Mouse (Mus musculus) monocyte, adult 5-6 weeks (primary cell): Measurements from ENCODE around the gene Sugp2. TPM values are rescaled to one million over a fixed set of nuclear protein-coding genes. Genes with fewer than 3 reads are reported as not detected.

Experiments used
- ATAC-seq: fragments of 153-309, 156-312 bp; replicated peaks from 2 replicates; pipeline ENCODE4 v1.8.0; 2017; ENCODE audit warnings: mild to moderate bottlenecking; ENCODE audit not compliant: low TSS enrichment, insufficient number of reproducible peaks, severe bottlenecking, poor library complexity, low FRiP score
- total RNA-seq: library from RNA; stranded (forward); fragments of 200-1000, 200-491, 200-594 nt; gene quantifications from 3 replicates; pipeline ENCODE4 v1.2.3, GENCODE M21; 2017

Sugp2 gene
- total RNA-seq, 1 experiment from 2014 or later, result 21.6 TPM

DNA sequence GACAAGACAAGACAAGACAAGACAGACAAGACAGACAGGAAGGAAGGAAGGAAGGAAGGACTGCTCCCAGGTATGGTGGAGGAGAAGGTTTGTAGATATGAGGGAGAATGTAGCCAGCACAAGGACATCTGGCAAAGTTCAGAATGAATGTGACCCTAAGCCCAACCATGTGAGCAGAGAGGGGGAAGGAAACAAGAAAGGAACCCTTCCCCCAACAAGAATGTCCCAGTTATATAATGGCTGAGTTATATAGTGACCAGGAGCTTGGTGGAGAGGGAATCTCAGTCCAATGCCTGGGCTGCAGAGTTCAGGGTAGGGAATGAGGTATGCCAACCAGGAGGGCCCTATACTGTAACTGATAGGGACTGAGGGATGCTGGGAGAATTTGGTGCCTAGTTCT is 16.6 kb upstream of the Sugp2 start:
- no peak for ATAC-seq

- ATAC-seq, result no peak
Measured at GRCm38 (mm10) chr8:70219107-70219684, 14.8 kb upstream of the Sugp2 start.

- ATAC-seq, result no peak
Measured at GRCm38 (mm10) chr8:70220236-70220840, 13.7 kb upstream of the Sugp2 start.

GRCm38 (mm10) chr8:70220911-70221310 is 13.1 kb upstream of the Sugp2 start:
- no peak for ATAC-seq

GRCm38 (mm10) chr8:70222041-70222440 is 12.0 kb upstream of the Sugp2 start:
- ATAC-seq, result no peak

GRCm38 (mm10) chr8:70223341-70223740 is 10.7 kb upstream of the Sugp2 start:
- ATAC-seq, result no peak

DNA sequence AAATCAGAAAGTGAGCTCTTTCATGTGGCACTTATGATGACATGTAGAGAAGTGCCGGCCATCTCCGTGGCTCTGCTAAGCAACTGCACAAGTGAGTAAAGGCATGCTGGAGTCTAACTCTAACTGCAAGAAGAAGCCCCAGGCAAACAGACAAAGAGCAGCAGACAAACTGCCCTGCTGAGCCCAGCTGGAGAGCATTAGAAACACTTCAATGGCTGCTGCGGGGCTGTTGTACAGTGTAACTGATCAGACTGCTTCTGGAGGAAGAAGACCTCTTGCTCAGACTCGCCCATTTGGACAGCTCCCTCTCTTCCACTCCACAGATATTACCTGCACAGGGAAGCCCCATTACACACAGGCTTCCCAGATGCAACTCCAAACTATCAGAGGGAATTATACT is 6.0 kb upstream of the Sugp2 start:
- no peak for ATAC-seq

GRCm38 (mm10) chr8:70230837-70231236 is 3.2 kb upstream of the Sugp2 start:
- no peak for ATAC-seq

GRCm38 (mm10) chr8:70233606-70234005 is 420 bp upstream of the Sugp2 start:
- no peak for ATAC-seq

DNA sequence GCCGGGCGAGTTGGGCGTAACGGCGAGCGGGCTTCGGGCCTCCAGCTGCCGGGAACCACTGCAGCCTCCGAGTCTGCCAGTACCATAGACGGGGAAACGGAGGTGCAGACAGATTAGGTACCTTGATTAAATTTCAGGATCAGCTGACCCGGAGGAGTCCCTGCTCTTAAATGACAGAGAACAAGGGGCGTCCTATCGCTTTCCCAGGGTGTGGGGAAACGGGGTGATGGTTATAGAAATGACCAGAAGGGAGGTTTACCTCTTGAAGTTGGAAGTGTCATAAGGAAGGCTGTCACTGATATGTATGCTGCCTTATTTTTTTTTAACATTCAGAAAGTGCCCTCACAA is 729 bp downstream of the Sugp2 start:
- ATAC-seq, result no peak; the same call in none of the 2 replicates

DNA sequence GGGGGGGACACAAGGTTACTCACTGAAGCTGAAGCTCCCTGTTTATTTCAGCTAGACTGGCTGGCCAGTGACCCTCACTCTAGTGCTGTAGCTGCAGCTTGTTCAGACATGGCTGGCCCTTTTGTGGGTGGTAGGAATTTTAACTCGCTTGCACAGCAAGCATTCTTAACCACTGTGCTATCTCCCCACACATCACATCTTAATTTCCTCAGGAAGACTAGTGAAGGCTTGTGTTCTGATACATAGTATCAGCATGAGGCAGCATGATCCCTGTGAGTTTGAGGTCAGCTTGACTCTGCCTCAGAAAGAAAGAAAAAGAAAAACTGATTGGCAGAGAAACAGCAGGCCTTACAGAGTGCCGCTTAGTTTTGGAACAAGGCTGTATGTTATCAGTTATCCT is 3.8 kb downstream of the Sugp2 start:
- ATAC-seq, result no peak

DNA sequence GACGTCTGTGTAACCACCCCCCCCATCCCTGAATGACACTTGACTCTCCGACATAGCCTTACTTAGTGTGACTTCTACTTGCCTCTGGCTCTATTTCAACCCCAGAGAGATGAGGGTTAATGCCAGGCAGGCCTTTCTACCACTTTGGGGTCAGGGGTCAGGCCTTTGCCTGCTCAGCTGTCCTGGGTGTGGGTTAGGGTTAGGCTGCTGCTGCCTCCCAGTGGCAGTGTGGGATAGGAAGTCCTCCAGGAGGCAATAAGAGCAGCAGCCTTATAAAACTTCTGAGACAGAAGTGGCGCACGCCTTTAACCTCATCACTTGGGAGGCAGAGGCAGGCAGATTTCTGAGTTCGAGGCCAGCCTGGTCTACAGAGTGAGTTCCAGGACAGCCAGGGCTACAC is 6.6 kb downstream of the Sugp2 start:
- ATAC-seq, result no peak

GRCm38 (mm10) chr8:70246622-70247021 is 12.6 kb downstream of the Sugp2 start:
- ATAC-seq, result no peak

DNA sequence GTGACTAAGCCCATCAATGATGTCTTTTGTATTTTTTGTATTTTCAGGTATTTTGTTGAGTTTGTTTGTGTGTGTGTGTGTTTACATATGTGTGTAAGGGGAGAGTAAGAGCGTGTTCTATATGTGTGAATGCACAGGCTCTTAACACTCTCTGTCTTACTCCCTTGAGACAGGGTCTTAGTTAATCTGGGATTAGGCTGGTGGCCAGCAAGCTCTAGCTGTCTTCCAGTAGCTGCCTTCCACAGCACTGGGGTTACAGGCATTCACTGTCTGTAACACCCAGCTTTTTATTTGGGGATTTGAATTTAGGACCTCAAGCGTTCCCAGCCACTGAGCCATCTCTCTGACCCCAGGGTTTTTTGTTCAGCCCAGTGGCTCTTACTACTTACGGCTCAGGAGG is 13.8 kb downstream of the Sugp2 start:
- no peak for ATAC-seq

- no peak for ATAC-seq
Measured at GRCm38 (mm10) chr8:70254628-70255027, 20.6 kb downstream of the Sugp2 start.

DNA sequence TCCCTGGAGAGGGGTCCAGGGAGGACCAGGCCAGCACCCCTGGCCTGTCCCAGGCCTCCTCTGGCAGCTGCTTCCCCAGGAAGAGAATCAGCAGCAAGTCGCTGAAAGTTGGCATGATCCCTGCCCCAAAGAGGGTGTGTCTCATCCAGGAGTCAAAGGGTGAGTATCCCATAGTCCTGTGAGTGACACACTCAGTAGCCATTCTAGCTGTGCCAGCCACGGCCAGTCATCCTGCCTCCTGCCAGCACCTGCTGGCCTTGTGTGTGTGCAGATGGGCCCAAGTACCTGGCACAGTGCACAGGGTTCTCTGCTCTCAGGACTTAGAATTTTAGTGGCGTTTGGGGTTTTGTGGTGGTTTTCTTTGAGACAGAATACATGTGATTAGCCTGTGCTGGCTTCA is 23.4 kb downstream of the Sugp2 start:
- no peak for ATAC-seq

DNA sequence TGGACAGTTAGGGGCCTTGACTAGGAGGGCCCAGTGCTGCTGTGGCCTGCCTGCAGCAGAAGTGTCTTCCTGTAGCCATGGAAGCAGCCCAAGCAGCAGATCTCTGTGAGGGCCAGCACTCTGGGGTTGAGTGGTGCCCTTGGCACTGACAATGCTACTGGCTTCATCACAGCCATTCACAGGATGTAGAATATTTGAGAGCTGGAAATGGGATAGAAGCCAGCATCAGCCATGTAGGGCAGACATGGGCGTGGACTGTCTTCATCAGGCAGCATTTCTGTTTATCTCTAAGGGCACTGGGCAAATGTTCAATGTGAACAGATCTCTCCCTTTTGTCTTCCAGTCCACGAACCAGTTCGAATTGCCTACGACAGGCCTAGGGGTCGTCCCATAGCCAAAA is 24.6 kb downstream of the Sugp2 start:
- ATAC-seq, result no peak

- ATAC-seq, result no peak
Measured at GRCm38 (mm10) chr8:70259043-70259442, 25.0 kb downstream of the Sugp2 start.

GRCm38 (mm10) chr8:70267674-70268073 is 33.6 kb downstream of the Sugp2 start:
- ATAC-seq, result no peak

DNA sequence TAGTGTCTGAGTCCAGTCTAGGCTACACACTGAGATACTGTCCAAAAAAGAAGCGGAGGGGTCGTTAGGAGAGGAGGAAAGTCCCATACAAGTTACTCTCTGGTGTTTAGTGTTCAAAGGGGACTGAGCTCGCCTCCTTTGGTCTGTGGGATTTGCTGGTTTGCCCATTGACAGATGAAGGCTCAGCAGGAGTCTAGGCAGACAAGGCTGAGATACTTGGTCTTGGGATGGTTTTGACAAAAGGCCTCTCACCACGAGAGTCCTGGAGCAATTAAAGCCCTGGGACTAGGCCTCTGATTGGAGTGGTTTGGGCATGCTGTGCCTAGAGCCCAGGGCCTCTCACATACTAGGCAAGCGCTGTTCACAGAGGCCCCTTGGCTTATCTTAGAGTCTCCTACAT is 34.3 kb downstream of the Sugp2 start:
- ATAC-seq, result no peak
